Comparison of ENCODE assay signal across 9 mouse cellular contexts in the genomic region with DNA sequence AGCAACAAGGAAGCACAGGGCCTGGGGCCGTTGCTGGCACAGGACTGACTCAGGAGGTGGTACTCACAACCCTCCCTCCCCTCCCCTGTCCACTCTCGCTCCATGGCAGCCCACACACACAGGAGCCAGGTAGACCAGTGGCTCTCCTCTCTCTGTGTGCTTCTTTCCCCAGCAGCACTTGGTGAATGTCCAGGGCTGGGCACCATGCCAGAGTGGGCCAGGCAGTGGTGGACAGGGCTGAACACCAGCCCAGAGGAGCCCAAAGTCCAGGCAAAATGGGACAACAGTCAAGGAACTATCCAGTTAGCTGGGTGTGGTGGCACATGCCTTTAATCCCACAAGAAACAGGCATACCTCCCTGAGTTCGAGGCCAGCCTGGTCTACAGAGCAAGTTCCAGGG. TPM values are rescaled to one million over a fixed set of nuclear protein-coding genes. Genes with fewer than 3 reads are reported as not detected.
DNase-seq lines count a peak whose midpoint lies in the region; ATAC-seq and TF ChIP-seq lines count a peak whose summit lies in the region.
"Had no signal": no experiment of that assay in that cellular context is flagged by ENCODE, and none has a peak within 500 bp of the region (broad histone marks: within the 10 kb centered on the region; RNA-seq: fewer than 3 reads in every experiment).

No protein-coding gene starts in this region.

- intact Hi-C loops in left cerebral cortex, postnatal 10 days (cut with DNase I), result loop anchor here (5.0 kb wide), 1 partner anchor 58 kb away; the partner anchor contains the start of gene Ppard

- H3K4me3 ChIP-seq in thymus, adult 2 months (ENCODE audit: control insufficient read depth, insufficient read depth, low read length), result no peak overlapping the region
- no peak overlapping the region for H3K4me3 ChIP-seq in forebrain, embryonic 11.5 days (ENCODE audit: low read depth, low read length)
- H3K4me3 ChIP-seq: erythroblast, embryonic 14.5 days had no signal

- H3K27ac ChIP-seq in thymus, adult 2 months (ENCODE audit: control insufficient read depth, insufficient read depth, low read length), result no peak overlapping the region
- H3K27ac ChIP-seq in forebrain, embryonic 11.5 days (ENCODE audit: low read depth, low read length), result no peak overlapping the region

- no peaks in the 10 kb centered on the region for H3K9me3 ChIP-seq in forebrain, embryonic 11.5 days (ENCODE audit: control insufficient read depth, low read length)

- TF ChIP-seq POLR2A in thymus, adult 2 months (IDR thresholded peaks at IDR 0.05; ENCODE audit: control insufficient read depth, extremely low read depth, insufficient read depth, low read length, poor library complexity), result no peak

- ATAC-seq in forebrain, embryonic 11.5 days (replicated peaks; ENCODE audit: low FRiP score), result no peak

- 71% methylated on average over 3 of the region's 3 CpGs for WGBS in thymus, adult 2 months
- WGBS in forebrain, embryonic 11.5 days, result 71% methylated on average over 3 of the region's 3 CpGs

- H3K4me1 ChIP-seq in thymus, adult 2 months (replicated peaks; ENCODE audit: control insufficient read depth, insufficient read depth, low read length), result peaks cover 36% of the 10 kb centered on the region
- H3K4me1 ChIP-seq in forebrain, embryonic 11.5 days (replicated peaks; ENCODE audit: control insufficient read depth, insufficient read depth, low read length), result no peaks in the 10 kb centered on the region; the same call in 1 of the 2 replicates

- H3K9ac ChIP-seq in forebrain, embryonic 11.5 days (ENCODE audit: low read length), result no peak overlapping the region

- TF ChIP-seq CTCF in thymus, adult 2 months (IDR thresholded peaks at IDR 0.05; ENCODE audit: borderline replicate concordance, control insufficient read depth, extremely low read depth, insufficient read depth, low read length, poor library complexity), result no peak

- H3K36me3 ChIP-seq in thymus, adult 2 months (ENCODE audit: control insufficient read depth, insufficient read depth, low read length), result no peaks in the 10 kb centered on the region
- H3K36me3 ChIP-seq in forebrain, embryonic 11.5 days (ENCODE audit: control insufficient read depth, insufficient read depth, low read length), result no peaks in the 10 kb centered on the region

- peak; percentile 35 to 76 for DNase-seq in left cerebral cortex, postnatal 10 days (ENCODE audit: extremely low spot score in 1 of 2, low spot score in 2 of 2)
- no peak for DNase-seq in left cerebral cortex, adult 8-10 months (ENCODE audit: low spot score in 2 of 2)
- peak; percentile 92 for DNase-seq in adrenal gland, postnatal 25 days
- DNase-seq in kidney, postnatal 25 days, result peak; percentile 95 to 96
- DNase-seq in right cerebral cortex, postnatal 25 days, result peak; percentile 42
- DNase-seq in thymus, adult 2 months, result no peak
- DNase-seq in thymus, adult 18-20 months, result no peak
- no peak for DNase-seq in forebrain, embryonic 11.5 days (ENCODE audit: low spot score)

- no peak overlapping the region for H3K4me2 ChIP-seq in forebrain, embryonic 11.5 days (ENCODE audit: low read depth, low read length, severe bottlenecking)

- no peaks in the 10 kb centered on the region for H3K27me3 ChIP-seq in thymus, adult 2 months (ENCODE audit: control insufficient read depth, insufficient read depth, low read length)
- no peaks in the 10 kb centered on the region for H3K27me3 ChIP-seq in forebrain, embryonic 11.5 days (ENCODE audit: control insufficient read depth, insufficient read depth, low read length)

RNA-seq across cellular contexts. Expression of gene Fance, which starts 23.1 kb away (rescaled TPM):
- 10 to 100 TPM; 32.2 to 33.3 TPM for total RNA-seq in left cerebral cortex, postnatal 10 days (2021)
- 10 to 100 TPM; 29.4 to 31.2 (median 30.5) TPM for total RNA-seq in left cerebral cortex, adult 8-10 months (2022)
- 34.6 and 35.0 TPM in 2 replicates for total RNA-seq in adrenal gland, postnatal 25 days (2021)
- polyA plus RNA-seq in thymus, adult 2 months (2012; rRNA removed), result 31.3 and 37.7 TPM in 2 replicates
- polyA plus RNA-seq in forebrain, embryonic 11.5 days (2014; fragmentation: Nextera tagmentation; extraction: Ambion mirVana), result 28.0 and 32.3 TPM in 2 replicates

RNA-seq across cellular contexts. Expression of gene Rpl10a, which starts 38.0 kb away (rescaled TPM):
- 100 to 1,000 TPM; 454 to 468 TPM for total RNA-seq in left cerebral cortex, postnatal 10 days (2021)
- total RNA-seq in left cerebral cortex, adult 8-10 months (2022), result 100 to 1,000 TPM; 323 to 368 (median 355) TPM
- 789 and 848 TPM in 2 replicates for total RNA-seq in adrenal gland, postnatal 25 days (2021)
- 3,187 and 3,626 TPM in 2 replicates for polyA plus RNA-seq in thymus, adult 2 months (2012; rRNA removed)
- 468 and 490 TPM in 2 replicates for polyA plus RNA-seq in forebrain, embryonic 11.5 days (2014; fragmentation: Nextera tagmentation; extraction: Ambion mirVana)

RNA-seq across cellular contexts. Expression of gene Ppard, which starts 57.8 kb away (rescaled TPM):
- total RNA-seq in left cerebral cortex, postnatal 10 days (2021), result 10 to 100 TPM; 19.4 to 23.8 TPM
- 10 to 100 TPM; 26.4 to 28.8 (median 27.1) TPM for total RNA-seq in left cerebral cortex, adult 8-10 months (2022)
- 36.3 and 43.3 TPM in 2 replicates for total RNA-seq in adrenal gland, postnatal 25 days (2021)
- 50.7 and 51.6 TPM in 2 replicates for polyA plus RNA-seq in thymus, adult 2 months (2012; rRNA removed)
- 1.4 and 1.7 TPM in 2 replicates for polyA plus RNA-seq in forebrain, embryonic 11.5 days (2014; fragmentation: Nextera tagmentation; extraction: Ambion mirVana)

Comparison
In these comparisons a context has a peak if more than half of its experiments do, and no peak if none do; other contexts are left out.
1. DNase-seq: peak in left cerebral cortex, postnatal 10 days (2 of 2), adrenal gland, postnatal 25 days (single experiment), kidney, postnatal 25 days (2 of 2) and right cerebral cortex, postnatal 25 days (single experiment); none in left cerebral cortex, adult 8-10 months (0 of 2), thymus, adult 2 months (single experiment), thymus, adult 18-20 months (0 of 2) and forebrain, embryonic 11.5 days (single experiment).